Mouse (Mus musculus) CH12F3 (cell line): Measurements from ENCODE around the gene Galnt10.
"Not testable (repeated sequence)": the region's sequence is repeated elsewhere in the genome, so short reads cannot be mapped to it uniquely, and the experiment has no call there.

Experiments
- in situ Hi-C: fragments of 300-500 bp; cut with MboI; formaldehyde crosslinking; loops from 2 replicates; pipeline ENCODE4 v1.14.3; 2020; ENCODE audit warnings: low sequenced_read_pairs

The Galnt10 gene

DNA sequence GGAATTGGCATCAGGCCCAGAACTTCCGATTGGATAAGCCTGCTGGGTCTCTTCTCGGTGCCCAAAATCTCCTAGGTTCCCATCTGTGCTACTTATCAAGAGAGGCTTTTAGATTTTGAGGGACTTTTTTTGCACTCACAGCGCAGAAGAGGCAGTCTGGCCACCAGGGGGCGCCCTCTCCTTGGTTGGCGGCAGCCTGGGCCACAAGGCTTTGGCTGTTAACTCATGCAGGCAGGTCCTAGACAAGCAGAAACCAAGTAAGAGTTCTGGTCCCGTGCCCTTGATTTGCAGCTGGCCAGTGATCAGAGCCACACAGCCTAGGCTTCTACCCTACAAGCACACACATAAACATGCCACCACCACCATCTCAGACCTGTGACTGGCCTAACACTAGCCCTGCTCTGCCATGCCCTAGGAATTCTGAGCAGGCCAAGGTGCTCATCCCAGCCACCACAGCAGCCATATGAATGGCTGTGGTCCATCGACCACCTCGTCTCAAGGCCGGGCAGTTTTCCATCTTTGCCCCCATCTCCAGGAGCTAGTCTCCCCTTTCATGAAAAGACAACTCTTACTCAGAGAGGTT lies 174.8 kb downstream of the Galnt10 start:
- in situ Hi-C loops, result loop anchor here (5.0 to 25.0 kb wide), 2 partner anchors 112 to 242 kb away; no protein-coding TSS in a partner anchor

DNA sequence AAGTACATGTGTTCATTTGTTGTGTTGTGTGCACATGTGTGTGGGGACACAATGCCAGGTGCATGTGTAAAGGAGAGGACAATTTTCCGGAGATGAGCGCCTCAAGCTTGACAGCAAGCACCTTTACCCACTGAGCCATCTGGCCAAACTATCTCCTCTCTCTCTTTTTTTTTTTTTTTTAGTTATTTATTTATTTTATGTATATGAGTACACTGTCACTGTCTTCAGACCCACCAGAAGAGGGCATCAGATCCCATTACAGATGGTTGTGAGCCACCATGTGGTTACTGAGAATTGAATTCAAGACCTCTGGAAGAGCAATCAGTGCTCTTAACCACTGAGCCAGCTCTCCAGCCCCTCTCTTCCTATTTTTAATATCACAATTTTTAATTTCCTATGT lies 177.9 kb downstream of the Galnt10 start:
- in situ Hi-C loops, result loop anchor here (25.0 kb wide), 1 partner anchor 239 kb away; no protein-coding TSS in a partner anchor

DNA sequence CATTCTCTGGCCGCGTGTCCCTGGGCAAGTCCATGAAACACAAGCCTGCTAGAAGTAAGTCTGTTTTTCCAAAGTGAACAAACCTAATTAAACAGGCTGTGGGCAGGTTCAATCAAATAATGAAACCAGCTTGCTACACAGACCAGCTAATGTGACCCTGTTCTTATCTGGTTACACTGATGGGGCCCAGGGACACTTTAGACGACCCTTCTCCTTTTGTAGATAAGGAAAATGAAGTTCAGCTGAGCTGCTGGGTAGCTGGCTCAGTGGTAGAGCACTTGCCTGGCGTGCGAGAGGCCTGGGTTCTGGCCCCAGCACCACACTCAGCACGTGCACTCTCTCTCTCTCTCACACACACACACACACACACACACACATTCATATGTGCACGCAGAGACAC lies 178.5 kb downstream of the Galnt10 start:
- in situ Hi-C loops, result loop anchor here (25.0 kb wide), 1 partner anchor 239 kb away; no protein-coding TSS in a partner anchor

DNA sequence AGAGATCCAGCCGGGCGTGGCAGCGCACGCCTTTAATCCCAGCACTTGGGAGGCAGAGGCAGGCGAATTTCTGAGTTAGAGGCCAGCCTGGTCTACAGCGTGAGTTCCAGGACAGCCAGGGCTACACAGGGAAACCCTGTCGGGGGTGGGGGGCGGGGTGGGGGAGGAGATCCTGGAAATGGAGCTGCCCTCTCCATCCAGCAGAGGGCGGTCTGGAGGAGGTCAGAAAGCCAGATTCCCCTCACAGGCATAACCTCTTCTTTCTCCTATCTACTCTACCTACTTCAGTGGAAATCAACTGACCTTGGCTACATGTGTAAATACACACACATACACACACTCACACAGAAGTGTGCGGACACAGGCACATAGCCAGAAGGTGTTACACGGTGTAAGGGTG lies 180.0 kb downstream of the Galnt10 start:
- in situ Hi-C loops, result not testable (repeated sequence)

DNA sequence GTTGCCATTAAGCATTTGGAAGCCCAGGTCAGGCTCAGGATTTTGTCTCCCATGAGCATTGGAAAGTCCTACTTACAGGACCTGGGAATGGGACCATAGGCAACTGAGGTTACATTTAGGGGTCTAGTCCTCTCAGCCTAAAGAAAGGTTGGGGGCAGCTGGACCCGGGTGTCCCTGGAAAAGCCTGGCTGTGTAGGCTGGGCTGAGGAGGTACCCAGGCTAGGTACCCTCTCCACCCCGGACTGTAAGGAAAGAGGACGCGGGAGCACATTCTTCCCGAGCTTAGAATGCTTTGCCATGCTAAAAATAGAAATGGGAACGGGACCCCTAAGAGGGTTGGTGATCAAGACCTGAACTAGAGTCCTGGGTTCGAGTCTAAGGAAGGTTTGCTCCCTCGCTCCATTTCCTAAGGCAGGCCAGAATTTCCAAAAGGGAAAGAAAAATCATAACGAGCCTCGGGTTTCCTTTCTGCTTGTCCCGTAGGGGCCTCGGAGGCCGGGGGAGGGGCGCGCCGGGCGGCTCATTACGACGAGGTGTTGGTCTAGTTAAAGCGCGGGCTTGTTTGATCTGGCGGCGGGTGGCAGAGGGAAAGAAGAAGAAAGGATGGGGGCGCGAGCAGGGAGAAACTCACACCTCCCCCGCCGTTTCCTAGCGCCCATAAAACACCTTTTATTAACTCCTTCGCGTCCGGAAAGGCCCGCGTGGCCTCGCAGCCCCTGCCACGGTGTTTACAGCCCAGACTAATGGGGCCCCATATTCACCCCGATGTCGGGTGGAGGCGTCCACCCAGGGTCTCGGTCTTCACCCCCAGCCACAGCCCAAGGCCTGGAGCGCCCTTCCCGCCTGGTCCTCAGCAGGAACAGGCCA lies 182.0 kb downstream of the Galnt10 start:
- in situ Hi-C loops, result no loop called here

DNA sequence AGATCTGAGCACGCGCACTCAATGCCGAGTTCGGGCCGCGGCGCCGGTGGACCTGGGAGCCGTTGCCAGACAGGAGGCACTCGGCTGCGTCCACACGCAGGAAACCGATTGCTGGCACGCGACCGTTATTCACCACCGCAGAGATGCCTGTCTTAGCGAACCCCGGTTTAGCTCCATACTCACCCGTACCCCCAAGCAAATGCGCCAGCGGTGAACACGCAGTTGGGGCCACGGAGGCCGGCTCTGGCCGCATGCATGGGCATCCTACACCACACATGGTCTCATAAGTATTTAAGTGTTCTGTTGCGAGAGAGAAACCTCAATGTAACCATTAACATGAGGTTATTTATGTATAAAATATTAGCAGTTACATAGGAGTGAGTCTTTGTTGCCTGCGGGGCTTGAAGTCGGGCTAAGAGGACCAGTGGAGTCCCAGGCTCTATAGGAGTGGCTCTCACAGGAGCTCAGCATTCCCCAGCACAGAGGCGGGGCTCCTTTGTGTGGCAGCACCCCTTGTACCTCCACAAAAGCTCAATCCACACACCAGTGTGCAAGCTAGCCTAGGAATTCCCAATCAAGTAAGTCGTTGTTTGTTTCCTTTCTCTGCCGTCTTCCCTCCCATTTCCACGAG lies 182.8 kb downstream of the Galnt10 start:
- in situ Hi-C loops, result no loop called here

DNA sequence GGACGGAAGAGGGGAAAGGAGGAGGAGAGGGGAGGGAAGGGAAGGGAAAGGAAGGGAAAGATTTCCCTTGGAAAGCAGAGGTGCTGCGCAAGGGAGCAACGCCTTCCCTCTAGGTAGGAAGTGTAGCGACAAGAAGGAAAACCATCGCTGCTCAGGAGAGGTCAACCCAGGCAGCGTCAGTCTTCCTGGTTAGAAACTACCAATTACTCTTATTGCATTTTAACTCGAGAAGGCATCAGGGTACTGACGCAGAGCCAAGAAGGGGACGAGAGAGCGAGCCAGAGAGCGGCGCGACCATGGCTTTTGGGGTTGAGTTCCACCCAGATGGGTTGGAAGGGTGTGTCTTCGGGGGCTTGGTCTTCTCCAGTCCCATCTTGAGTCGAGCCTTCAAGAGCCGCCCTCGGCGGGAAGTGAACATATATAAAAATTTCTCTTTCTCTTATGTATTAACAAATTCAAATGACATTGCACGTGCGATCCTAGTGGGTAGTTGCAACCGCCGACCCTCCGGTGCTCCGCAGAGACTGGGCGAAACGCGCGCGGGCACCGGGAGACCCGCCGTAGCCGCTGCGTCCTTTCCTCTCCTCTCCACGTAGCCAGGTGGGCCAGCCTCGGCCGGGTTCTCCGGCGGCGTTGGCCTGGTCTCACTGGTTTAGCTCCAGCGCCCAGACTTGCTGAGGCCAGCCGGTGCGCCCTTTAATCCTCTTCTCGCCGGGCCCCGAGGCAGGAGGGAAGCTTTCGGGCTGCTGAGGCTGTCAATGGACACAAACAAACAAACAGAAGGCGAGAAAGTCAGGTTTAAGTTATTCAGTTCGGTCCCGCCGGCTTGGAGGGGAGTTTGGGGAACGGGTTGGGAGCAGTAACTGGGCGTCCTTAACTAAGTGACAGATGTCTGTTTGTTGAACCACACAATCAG lies 184.0 kb downstream of the Galnt10 start:
- in situ Hi-C loops, result no loop called here

DNA sequence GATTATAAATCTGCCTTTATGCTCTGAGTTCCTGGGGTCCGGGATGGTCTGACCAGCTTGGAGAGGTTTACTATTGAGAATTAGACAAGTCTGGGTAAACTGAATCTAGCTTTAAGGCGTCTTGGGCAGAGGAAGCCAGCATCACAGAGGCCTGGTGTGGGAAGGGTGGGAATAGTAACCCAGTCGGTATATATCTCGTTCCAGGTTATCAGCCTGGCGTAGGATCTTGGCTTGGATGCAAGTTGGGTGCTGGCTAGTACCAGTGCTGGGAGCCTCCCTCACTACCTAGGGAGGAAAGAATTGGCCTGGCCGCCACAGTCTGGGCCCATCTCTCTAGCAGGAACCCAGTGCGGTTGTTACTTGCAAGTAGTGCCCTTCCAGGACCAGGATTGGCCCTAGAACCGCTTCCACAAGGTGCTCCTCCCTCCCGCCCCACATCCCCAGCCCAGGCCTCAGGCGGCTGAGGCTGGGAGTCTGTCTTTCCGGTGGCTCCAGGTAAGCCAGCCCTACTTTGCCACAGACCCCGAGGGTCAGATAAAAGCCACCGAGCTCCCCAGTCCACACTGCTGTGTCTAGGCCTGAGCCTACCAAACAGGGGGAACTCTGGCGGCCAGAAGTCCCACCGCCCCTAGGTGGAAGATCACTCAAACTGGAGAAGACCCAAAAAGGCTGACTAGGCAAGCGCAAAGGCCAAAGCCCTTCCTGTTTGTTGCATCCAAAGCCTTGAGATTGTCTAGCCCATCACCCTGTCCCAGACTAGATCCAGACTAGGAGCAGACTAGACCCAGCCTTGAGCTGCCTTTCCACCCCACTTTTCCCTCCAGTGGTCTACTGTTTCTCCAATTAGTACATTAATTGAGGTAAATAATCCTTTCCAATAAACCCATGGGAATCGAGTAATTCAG lies 184.9 kb downstream of the Galnt10 start:
- in situ Hi-C loops, result no loop called here

DNA sequence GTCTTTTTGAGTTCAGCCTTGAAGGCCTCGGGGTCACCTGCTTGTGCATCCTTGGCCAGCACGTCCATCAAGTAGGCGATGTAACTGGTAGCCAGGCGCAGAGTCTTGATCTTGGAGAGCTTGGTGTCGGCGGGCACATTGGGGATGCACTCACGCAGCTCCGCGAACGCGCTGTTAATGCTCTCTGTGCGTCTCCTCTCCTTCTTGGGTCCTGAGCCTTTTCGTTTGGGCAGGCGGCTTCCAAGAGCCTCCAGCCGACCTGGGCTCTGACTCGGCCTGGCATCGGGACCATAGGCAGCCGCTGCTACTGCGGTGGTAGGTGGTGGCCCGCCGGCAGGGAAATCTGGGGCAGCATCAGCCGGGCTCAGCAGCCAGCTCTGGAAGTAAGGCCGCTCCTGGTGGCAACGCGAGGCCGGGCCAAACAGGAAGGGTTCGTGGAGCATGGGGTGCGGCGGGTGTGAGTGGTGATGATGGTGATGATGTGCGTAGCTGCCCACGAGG lies 186.1 kb downstream of the Galnt10 start:
- in situ Hi-C loops, result no loop called here

DNA sequence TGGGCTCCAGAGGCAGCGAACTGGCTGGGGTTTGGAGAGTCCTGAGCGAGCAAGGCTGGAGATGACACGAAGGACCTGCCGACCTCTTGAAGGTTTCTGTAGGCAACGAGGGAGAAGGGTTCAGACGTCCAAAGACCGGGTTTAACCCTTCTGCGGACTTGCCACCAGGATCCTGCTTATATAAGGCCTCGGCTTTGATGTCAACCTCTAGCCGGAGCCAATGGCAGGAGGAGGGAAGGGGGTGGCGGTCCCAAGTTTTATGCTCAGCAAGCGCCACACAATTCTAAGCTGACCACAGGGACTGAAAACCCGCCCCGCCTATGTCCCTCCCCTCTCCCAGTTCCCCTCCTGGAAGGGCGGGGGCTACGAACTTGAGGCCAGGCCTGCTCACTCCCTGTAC lies 186.6 kb downstream of the Galnt10 start:
- in situ Hi-C loops, result no loop called here

DNA sequence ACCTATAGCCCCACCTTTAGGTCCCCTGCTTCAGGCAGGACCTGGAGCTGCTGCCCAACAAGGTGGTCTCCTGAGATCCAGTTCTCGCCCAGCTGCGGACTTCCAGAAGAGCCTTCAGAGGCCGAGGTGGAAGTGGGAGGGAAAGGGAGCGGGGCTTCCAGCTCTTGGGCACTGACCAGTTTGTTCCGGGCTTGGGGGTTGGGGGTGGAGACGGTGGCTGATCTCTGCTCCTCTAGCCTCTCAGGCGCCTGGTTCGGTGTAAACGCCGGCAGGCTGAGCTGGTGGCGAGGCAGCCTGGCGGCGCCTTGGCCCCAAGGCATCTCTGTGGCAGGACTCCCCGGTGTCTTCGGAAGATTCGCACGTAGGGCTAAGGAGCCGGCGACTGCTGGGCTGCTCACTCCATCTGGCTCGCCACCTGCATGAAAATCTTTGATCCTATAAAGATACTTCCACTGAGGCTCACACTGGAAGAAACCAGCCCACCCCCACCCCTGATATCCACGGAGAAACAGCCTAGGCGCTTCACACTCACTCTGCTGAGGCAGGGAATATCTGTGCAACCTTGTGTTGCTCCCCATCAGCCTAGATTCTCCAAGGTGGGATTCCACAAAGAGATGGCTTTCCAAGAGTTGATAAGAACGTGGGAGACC lies 187.4 kb downstream of the Galnt10 start, which contains the start of gene Hand1:
Hand1 (minus strand) TSS at position 267 of the 650 bp plus-strand sequence.
- in situ Hi-C loops, result no loop called here

DNA sequence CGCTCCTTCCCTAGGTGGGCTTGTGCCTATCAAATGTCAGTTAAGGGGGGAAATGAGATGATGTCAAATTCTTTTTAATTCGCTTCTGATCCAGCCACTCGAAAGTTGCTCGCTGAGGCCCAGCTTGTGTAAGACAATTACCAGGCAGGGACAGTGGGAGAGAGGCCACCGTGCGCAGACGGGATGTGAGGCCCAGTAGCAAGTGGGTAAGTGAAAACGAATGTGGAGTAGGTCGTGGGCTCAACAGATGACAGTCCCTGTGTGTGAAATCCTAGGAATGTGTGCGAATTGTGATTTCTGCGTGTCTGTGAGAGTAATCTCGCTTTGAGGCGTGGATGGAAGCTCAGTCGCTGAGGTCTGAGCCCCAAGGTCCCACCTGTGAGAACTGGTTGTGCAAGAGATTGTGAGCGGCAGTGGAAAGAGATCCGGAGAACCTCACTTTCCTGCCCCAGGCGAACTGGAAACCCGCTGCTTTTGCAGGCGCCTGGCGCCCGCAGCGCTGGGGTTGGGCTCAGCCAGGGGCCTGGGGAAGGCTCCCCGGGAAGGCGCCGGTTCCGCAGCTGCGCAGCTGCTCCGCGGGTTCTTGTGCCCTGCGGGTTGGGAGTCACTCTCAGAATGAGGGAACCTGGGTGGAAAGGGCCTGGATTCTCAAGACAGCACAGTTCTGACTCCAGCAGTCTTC lies 188.2 kb downstream of the Galnt10 start:
- in situ Hi-C loops, result no loop called here

DNA sequence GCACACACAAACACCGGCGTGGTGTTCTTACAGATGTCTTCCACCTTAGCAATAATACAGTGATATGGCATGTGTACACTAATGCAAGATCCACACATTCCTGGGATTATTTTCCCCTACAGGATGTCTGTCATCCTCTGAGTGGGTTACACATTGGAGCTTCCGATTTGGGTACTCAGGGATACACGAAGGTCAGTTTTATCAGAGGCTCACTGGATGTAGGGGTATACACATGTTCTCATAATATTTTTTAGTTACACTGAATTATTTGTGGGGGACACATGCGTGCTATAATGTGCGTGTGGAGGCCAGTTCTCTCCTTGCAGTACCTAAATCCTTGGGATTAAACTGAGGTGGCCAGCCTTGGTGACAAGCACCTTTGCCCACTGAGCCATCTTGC lies 188.8 kb downstream of the Galnt10 start:
- in situ Hi-C loops, result no loop called here

DNA sequence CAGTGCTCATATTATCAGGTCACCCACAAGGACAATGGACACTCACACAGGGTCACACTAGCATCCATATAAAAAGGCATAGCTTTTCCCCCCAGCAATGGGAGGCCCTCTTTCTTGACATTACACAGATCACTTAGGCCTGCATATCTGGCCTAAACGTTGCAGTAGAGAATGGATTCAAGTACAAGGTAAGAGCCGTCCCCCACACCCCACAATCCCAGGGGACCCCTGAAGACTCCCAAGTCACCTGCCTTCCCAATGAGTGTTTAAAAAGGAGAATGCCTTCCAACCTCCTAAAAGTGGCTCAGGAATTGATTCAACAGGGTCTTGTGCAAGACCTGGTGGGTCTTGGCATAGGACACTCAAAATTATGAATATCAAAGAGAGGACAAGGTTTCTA lies 190.1 kb downstream of the Galnt10 start:
- in situ Hi-C loops, result no loop called here

DNA sequence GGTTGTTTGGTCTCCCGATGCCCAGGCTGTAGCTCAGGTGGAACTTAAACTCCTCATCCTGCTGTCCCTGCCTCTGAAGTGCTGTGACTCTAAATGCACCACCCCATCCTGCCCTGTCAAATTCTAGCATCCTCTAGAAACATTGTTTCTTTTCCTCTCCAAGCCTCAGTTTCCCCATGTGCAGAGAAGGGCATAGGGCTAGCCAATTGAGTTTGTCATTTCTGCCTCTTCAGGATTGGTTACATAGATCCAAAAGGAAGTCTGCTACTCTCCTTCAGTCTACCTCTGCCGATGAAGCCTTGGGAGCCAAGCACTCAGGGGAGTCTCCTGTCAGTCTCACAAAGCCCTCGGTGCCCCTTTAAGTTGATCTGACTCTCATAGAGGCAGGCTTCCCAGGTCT lies 190.7 kb downstream of the Galnt10 start:
- in situ Hi-C loops, result no loop called here

DNA sequence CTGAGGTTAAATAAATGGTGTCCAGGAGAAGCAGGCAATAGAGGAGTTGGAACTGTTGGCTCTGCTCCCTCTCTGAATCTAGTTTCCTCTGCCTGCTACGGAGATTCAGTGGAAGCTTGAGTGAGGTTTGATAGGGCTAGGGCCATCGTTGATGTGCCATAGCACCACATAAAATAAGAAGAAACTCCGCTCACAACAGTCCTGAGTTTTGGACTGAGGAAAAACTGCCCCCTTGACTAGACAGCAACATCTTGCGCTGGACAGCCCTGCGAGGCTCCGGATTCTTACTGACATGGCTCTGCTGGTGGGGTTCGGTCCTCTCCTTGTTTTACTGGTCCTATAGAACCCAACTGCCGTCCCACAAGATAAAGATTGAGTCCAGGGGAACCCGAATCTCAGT lies 191.2 kb downstream of the Galnt10 start:
- in situ Hi-C loops, result no loop called here
